ENCODE assay signal across 10 mouse cellular contexts in the genomic region with DNA sequence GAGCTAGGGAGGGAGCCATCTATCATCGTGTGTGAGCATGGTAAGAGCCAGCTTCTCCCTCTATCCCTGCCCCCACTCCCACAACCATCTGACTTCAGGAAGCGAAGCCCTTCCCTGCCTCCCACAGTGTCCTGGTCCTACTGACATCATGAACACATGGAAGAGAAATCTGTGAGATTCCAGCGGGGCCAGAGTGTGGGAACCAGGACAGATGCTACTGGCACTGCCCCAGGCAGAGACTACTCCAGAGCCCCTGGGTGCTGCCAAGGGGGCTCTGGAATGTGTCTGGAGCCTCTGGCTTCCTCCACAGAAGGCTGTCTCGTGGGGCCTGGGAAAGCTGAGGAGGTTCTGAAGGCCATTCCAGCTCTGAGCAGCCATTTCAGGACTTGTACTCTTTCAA. TPM values are rescaled to one million over a fixed set of nuclear protein-coding genes. Genes with fewer than 3 reads are reported as not detected.
A peak's percentile ranks its signal among the peaks of the same experiment; 100 is the strongest.
DNase-seq lines count a peak whose midpoint lies in the region; ATAC-seq and TF ChIP-seq lines count a peak whose summit lies in the region.
"Had no signal": no experiment of that assay in that cellular context is flagged by ENCODE, and none has a peak within 500 bp of the region (broad histone marks: within the 10 kb centered on the region; RNA-seq: fewer than 3 reads in every experiment).

No protein-coding gene starts in this region.

- peak; percentile 52 for ATAC-seq in heart, embryonic 16.5 days (replicated peaks; ENCODE audit: extremely low read depth, insufficient read depth, low FRiP score)
- no peak for ATAC-seq in cerebellum, adult (ENCODE audit: insufficient number of reproducible peaks, low FRiP score, low TSS enrichment)

- TF ChIP-seq POLR2A in cerebellum, adult 2 months (IDR thresholded peaks at IDR 0.05; ENCODE audit: borderline replicate concordance, insufficient read depth, low read length), result no peak

- DNase-seq in kidney, postnatal 14 days, result peak; percentile 40
- no peak for DNase-seq in kidney, adult 18-20 months
- peak; percentile 42 to 68 for DNase-seq in gastrocnemius, adult 8-10 months (ENCODE audit: low spot score in 2 of 2)
- DNase-seq in mesoderm, embryonic 11.5 days (ENCODE audit: low read depth, low spot score), result peak; percentile 55
- DNase-seq in cerebellum, adult 8-10 months, result no peak
- no peak for DNase-seq in cerebellum, adult 2 months

- peak overlapping the region; percentile 54; the same call in 1 of the 2 replicates for H3K9ac ChIP-seq in heart, embryonic 16.5 days (ENCODE audit: low read length)

- H3K4me2 ChIP-seq in heart, embryonic 16.5 days (ENCODE audit: low read depth, low read length), result no peak overlapping the region

- no peak overlapping the region for H3K4me3 ChIP-seq in heart, embryonic 16.5 days (ENCODE audit: low read length)
- no peak overlapping the region for H3K4me3 ChIP-seq in cerebellum, adult 2 months (replicated peaks; ENCODE audit: insufficient read depth, low read depth, low read length)

- peaks cover 26% of the 10 kb centered on the region for H3K4me1 ChIP-seq in heart, embryonic 16.5 days (ENCODE audit: control insufficient read depth, insufficient read depth, low read length)
- H3K4me1 ChIP-seq in cerebellum, adult 2 months (ENCODE audit: control insufficient read depth, insufficient read depth, low read length), result no peaks in the 10 kb centered on the region

- H3K9me3 ChIP-seq in heart, embryonic 16.5 days (replicated peaks; ENCODE audit: control insufficient read depth, low read length), result 0 out of 2 replicates have a peak, but pooled peaks cover 2% of the 10 kb centered on the region

- 23% methylated on average over 4 of the region's 4 CpGs for WGBS in heart, embryonic 16.5 days
- WGBS in cerebellum, adult 2 months, result 47% methylated on average over 4 of the region's 4 CpGs

- H3K36me3 ChIP-seq in heart, embryonic 16.5 days (ENCODE audit: control insufficient read depth, insufficient read depth), result no peaks in the 10 kb centered on the region

- H3K27ac ChIP-seq in heart, embryonic 16.5 days (ENCODE audit: low read length), result peak overlapping the region; percentile 65
- no peak overlapping the region for H3K27ac ChIP-seq in cerebellum, adult 2 months (ENCODE audit: insufficient read depth, low read length)

- TF ChIP-seq CTCF in cerebellum, adult 2 months (IDR thresholded peaks at IDR 0.05; ENCODE audit: borderline replicate concordance, insufficient read depth, low read depth, low read length), result no peak

- no peaks in the 10 kb centered on the region for H3K27me3 ChIP-seq in heart, embryonic 16.5 days (ENCODE audit: control insufficient read depth, insufficient read depth, low read length)
- no peaks in the 10 kb centered on the region for H3K27me3 ChIP-seq in cerebellum, adult 2 months (ENCODE audit: control insufficient read depth, insufficient read depth, low read length)

RNA-seq across cellular contexts. Expression of a gene that starts 5.6 kb away (rescaled TPM):
- 1 to 10 TPM; 2.9 to 4.7 (median 3.2) TPM for total RNA-seq in gastrocnemius, adult 8-10 months (2022)
- 13.2 and 13.9 TPM in 2 replicates for polyA plus RNA-seq in heart, embryonic 16.5 days (2015; fragmentation: Nextera tagmentation; extraction: Ambion mirVana)
- 3.1 and 3.5 TPM in 2 replicates for polyA plus RNA-seq in cerebellum, adult 2 months (2012; rRNA removed)
- total RNA-seq: MEL had no signal

RNA-seq across cellular contexts. Expression of a gene that starts 26.4 kb away (rescaled TPM):
- total RNA-seq in gastrocnemius, adult 8-10 months (2022), result 10 to 100 TPM; 41.9 to 58.6 (median 47.2) TPM
- 1.4 and 1.7 TPM in 2 replicates for polyA plus RNA-seq in heart, embryonic 16.5 days (2015; fragmentation: Nextera tagmentation; extraction: Ambion mirVana)
- polyA plus RNA-seq in cerebellum, adult 2 months (2012; rRNA removed), result 9.8 and 12.8 TPM in 2 replicates
- total RNA-seq: MEL had no signal
- polyA plus RNA-seq: neural tube, embryonic 11.5 days had no signal

RNA-seq across cellular contexts. Expression of a gene that starts 34.4 kb away (rescaled TPM):
- 100 to 1,000 TPM; 325 to 385 (median 343) TPM for total RNA-seq in gastrocnemius, adult 8-10 months (2022)
- polyA plus RNA-seq in heart, embryonic 16.5 days (2015; fragmentation: Nextera tagmentation; extraction: Ambion mirVana), result 55.0 and 60.5 TPM in 2 replicates
- polyA plus RNA-seq in cerebellum, adult 2 months (2012; rRNA removed), result 30.8 and 32.3 TPM in 2 replicates

RNA-seq across cellular contexts. Expression of a gene that starts 44.7 kb away (rescaled TPM):
- under 1 TPM in 1 of 4 experiments, not detected in 3; 0.36 TPM for total RNA-seq in gastrocnemius, adult 8-10 months (2022)
- 0.33 and 0.84 TPM in 2 replicates for polyA plus RNA-seq in heart, embryonic 16.5 days (2015; fragmentation: Nextera tagmentation; extraction: Ambion mirVana)
- 23.9 and 25.7 TPM in 2 replicates for polyA plus RNA-seq in cerebellum, adult 2 months (2012; rRNA removed)
- total RNA-seq: MEL had no signal

Comparison
In these comparisons a context has a peak if more than half of its experiments do, and no peak if none do; other contexts are left out.
1. DNase-seq: peak in kidney, postnatal 14 days (single experiment), gastrocnemius, adult 8-10 months (2 of 2) and mesoderm, embryonic 11.5 days (single experiment); none in kidney, adult 18-20 months (single experiment), cerebellum, adult 8-10 months (single experiment) and cerebellum, adult 2 months (0 of 2).